Mouse (Mus musculus) left cerebral cortex, postnatal 14 days (tissue): ENCODE results near the gene Vmn2r13. TPM values are rescaled to one million over a fixed set of nuclear protein-coding genes. Genes with fewer than 3 reads are reported as not detected.
"Not testable (repeated sequence)": the region's sequence is repeated elsewhere in the genome, so short reads cannot be mapped to it uniquely, and the experiment has no call there.

Source experiments
- DNase-seq, 2 experiments: peaks; one replicate each; pipeline ENCODE4 v3.0.0; 2021 to 2022; ENCODE audit warnings: low spot score in 2 of 2, mixed read lengths in 1 of 2
- intact Hi-C: fragments of 180-260 bp; cut with DNase I; formaldehyde crosslinking; loops from one replicate; pipeline ENCODE4 v1.15.1; 2025
- long read RNA-seq, 2 experiments: library from polyadenylated mRNA; stranded (forward); transcript quantifications; one replicate each; pipeline ENCODE4 v2.0.0; 2021
- total RNA-seq, 2 experiments: library from RNA; stranded (reverse); gene quantifications; 2 replicates each; pipeline ENCODE4 v1.2.3; 2021

Vmn2r13 gene
- total RNA-seq, result not detected
- long read RNA-seq, experiment 1, result 0 reads
- long read RNA-seq, experiment 2, result 0 reads

- DNase-seq, intact Hi-C loops: not testable (repeated sequence)
Observed at GRCm38 (mm10) chr5:109192099-109192498, at the start of gene Vmn2r13. Gene Vmn2r13, minus strand, starts transcription at chr5:109192199.

- intact Hi-C loops, result no loop called here
- DNase-seq, result no peak
Observed at GRCm38 (mm10) chr5:109224608-109225007, 32.6 kb upstream of the Vmn2r13 start, which contains the start of gene Vmn2r14. Gene Vmn2r14, minus strand, starts transcription at chr5:109224708.

GRCm38 (mm10) chr5:109166851-109167250 lies 25.1 kb downstream of the Vmn2r13 start:
- peak in 1 of 2 experiments; percentile 3 for DNase-seq
- intact Hi-C loops, result not testable (repeated sequence)

DNA sequence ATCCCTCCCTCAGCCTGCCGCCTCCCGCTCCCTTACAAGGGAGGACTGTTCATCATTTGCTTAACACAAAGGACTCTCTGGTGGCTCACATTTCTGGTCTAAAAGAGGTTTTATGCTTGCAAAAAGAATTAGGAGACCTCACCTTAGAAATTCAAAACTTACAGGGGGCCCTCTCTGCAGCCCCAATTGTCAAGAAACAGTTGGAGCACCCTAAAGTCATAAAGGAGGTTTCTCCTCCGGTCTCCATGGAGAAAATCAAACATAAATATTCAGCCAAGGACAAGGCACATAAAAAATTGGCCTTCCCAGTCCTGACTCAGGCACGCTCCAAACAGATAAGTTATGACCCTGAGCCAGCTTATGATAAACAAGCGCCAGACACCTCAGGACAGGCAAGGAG lies 31.9 kb downstream of the Vmn2r13 start:
- no peak for DNase-seq
- intact Hi-C loops, result no loop called here

DNA sequence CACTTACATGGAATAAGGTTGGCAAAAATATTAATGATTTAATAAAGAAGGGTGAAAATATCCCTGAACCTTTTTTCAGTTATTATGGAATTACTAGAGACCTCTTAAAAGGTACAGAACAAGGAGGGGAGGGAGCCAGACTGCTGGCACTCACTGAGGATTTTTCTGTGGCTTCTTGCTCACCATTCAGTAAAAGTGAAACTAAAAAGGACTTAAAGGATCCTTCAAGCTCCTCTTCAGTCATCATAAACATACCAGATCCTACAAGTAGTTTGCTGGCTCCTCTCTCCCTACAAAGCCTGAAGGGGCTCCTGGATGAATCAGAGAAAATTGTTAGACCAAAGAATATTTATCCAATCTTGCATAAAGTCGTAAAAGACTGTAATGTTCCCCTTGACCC lies 32.4 kb downstream of the Vmn2r13 start:
- DNase-seq, intact Hi-C loops: not testable (repeated sequence)

DNA sequence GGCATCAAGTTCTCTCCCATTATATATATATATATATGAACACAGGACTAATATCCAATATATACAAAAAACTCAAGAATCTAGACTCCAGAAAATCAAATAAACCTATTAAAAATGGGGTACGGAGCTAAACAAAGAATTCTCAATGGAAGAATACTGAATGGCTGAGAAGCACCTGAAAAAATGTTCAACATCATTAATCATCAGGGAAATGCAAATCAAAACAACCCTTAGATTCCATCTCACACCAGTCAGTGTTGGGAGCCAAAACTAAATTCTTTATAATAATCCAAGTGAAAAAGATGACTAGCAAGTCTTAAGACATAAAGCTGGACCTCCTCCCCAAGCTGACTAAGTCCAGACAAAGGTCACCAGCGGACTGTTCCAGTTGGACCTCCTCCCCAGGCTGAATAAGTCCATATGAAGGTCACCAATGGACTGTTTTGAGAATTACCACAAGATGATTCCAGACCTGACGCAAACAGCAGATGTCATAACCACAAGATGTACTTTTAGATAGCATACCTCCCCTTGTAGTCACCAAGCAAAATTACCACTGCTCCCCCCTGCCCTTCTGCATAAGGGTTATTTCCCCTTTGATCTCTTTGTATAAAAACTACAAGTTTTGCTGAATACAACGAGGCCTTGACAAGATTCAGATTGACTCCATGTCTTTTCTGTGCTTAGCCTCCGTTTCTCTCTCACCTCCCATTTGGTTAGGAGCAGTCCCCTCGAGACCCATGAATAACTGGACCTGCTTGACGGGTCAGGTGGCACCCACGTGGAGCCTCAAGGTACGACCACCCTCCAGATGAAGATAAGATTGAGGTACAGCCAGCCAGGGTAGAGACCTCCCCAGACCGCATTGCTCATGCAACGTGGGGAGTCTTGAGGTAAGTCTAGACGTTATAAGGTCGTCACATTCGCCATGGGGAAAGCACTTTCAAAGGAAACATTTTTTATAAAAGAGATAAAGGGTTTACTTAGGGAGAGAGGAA lies 33.2 kb downstream of the Vmn2r13 start:
- intact Hi-C loops, DNase-seq: not testable (repeated sequence)

GRCm38 (mm10) chr5:109139546-109139945 lies 52.5 kb downstream of the Vmn2r13 start:
- intact Hi-C loops, result no loop called here

DNA sequence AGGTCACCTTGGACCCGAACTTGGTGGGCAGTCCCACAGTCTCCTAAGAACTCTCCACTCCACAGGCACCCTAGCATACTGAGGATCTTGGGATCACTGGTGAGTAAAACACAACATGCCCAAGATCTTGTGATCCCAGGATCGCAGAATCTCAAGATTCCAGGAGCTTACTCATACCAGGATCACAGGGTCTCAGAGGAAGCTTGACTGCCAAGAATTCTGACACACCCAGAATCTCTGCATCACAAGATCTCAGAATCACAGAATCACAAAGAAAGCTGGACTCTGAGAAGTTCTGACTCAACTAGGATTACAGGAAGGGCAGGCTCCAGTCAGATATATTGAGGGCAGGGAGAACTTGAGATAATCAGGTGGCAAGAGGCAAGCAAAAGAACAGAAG lies 55.3 kb downstream of the Vmn2r13 start:
- DNase-seq, result no peak
- intact Hi-C loops, result no loop called here

More at GRCm38 (mm10) chr5:109139546-109139945, 52.5 kb downstream of the Vmn2r13 start:
- DNase-seq, result no peak

Other genes starting within 250 kb of the Vmn2r13 start
- not detected for gene Vmn2r10, start 185.7 kb downstream of the Vmn2r13 start, total RNA-seq
- not detected for gene Vmn2r11, start 132.6 kb downstream of the Vmn2r13 start, total RNA-seq
- gene Vmn2r12, start 94.2 kb downstream of the Vmn2r13 start, total RNA-seq, result not detected
- gene Vmn2r14, start 32.5 kb upstream of the Vmn2r13 start, total RNA-seq, result not detected
- not detected for gene Vmn2r15, start 105.4 kb upstream of the Vmn2r13 start, total RNA-seq
- gene Vmn2r16, start 138.0 kb upstream of the Vmn2r13 start, total RNA-seq, result not detected
- gene Vmn2r17, start 227.5 kb upstream of the Vmn2r13 start, total RNA-seq, result not detected